Mouse (Mus musculus) left cerebral cortex, adult 9 months (tissue): ENCODE measurements at regions not wholly inside any gene's neighbourhood (a gene's known extent, or its start where the extent isn't known, plus 50 kb on each side); places are given as distances from the start of the nearest gene placed in this dataset.
A peak's percentile ranks its signal among the peaks of the same experiment; 100 is the strongest.

Experiments used
- DNase-seq, 2 experiments: peaks; one replicate each; pipeline ENCODE4 v3.0.0; 2022; ENCODE audit warnings: low spot score in 2 of 2

DNA sequence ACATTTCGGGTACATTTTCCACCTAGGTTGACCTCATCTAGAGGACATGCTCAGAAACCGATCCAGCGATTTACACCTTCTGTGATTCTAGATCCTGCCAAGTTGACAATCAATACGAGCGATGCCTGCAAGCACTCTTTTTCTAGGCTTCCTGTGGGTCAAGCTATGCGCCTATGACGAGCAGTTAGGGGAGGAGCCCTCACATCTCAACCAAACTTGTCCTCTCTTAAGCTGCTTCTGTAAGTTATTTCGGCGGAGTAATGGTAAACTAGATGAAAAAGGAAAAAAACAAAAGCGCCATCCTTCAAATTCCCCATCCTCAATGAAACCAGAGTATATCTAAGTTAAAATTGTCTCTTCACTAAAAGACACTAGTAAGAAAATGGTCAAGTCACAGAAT lies 858.5 kb downstream of the Zfp704 start:
- no peak for DNase-seq

DNA sequence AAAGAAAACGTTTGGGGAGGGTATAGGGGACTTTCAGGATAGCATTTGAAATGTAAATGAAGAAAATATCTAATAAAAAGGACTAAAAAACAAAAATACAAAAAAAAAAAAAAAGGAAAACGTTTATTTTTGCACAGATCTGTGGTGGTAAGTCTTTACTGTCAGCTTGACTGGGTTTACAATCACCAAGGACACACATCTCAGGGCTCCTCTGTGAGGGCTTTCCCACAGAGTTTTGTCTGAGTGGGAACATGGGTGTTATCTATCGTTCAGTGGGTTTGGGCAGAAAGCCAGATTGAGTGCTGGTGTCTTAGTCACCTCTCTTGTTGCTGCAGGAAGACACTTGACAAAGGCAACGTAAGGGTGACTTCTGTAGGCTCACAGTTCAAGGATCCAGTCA lies 859.0 kb downstream of the Zfp704 start:
- DNase-seq: no peak

DNA sequence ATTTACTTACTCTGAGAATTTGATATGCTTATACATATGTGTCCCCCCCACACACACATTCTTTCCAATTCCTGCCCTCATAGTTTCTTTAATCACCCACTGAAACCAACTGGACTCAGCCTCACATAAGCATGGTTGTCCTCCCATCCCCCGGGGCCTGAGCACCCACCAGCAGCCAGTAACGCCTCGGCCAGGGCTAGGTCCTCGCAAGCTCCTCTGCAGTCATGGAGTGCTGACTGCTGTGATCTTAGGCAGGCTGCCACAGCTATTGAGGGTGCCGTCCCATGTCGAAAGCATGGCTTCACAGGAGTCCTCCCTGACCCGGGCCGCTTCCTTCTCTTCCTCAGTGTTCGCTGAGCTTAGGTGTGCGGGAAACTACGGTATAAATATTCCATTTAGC lies 859.7 kb downstream of the Zfp704 start:
- no peak for DNase-seq

DNA sequence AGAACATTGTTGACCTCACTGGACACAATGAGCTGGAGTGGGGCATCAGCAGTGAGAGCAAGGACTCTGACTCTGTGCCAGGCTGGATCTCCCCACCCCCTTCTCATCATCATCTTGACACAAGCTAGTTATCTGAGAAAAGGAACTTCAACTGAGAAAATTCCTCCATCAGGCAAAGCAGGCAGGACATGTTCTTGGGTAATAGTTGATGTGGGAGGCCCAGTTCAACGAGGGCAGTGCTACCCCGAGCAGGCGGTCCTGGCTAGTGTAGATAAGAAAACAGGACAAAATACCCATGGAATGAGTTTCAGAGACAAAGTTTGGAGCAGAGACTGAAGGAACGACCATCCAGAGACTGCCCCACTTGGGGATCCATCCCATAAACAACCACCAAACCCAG lies 862.7 kb downstream of the Zfp704 start:
- DNase-seq: no peak

DNA sequence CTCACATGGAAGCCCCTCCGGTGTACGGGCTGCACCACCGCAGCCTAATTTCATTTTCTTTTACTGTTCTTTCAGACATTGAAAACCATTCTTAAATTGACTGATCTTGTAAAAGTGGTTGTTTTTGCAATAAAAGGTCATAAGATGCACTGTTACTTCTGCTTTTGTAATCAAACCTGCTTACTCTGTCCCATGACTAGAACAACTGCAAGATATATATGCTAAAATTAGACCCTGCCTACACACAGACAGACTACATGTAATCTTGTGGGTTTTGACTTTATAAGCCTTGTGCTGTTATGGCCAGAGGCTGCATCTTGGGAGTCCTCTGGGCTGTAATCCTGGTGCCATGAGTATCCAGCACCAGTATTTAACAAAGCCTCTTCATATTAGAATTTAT lies 863.2 kb downstream of the Zfp704 start:
- DNase-seq: no peak

DNA sequence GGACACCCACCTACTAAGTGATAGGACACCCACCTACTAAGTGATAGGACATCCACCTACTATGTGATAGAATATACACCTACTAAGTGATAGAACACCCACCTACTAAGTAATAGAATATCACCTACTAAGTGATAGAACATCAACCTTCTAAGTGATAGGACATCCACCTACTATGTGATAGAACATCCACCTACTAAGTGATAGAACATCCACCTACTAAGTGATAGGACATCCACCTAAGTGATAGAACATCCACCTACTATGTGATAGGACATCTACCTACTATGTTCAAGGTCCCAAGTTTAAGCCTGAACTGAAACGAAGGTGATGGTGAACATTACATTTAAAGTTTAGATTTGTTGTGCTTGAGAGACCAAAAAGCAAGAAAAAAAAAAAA lies 863.8 kb downstream of the Zfp704 start:
- no peak for DNase-seq

DNA sequence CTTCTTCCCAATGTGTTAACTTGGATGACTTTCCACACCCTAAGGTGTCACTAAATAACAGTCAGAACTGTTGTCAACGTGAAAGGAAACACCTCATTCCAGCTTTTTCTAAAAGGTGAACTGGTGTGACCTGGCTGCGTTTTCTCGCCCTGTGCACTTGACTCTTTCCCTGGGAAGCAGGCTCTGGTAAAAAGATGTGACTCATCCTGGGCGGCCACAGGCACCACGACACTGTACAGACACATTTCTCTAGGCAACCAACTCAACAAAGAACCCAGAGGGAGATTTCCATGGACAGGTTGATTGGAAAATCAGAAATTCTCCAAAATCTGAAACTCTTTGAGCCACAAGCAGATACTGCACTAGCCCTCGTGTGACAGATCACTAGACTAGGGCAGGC lies 865.0 kb downstream of the Zfp704 start:
- no peak for DNase-seq

DNA sequence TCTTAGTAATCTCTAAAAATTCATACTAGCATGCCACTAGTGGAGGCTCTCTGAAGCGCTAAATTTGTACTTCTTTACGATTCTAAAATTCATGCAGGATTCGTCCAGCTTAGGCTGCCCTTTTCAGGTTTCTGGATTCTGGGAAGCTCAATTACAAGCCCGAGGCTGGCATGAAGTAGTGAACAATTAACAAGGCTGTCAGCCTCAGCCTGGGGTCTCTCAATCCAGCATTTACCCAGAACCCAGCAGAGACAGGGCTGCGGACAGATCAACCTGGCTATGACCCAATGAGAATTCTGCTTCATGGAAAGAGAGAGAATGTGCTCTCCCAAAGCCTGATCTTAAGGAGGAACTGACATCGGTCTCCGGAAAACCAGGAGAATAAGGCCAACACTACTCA lies 866.2 kb downstream of the Zfp704 start:
- no peak for DNase-seq

DNA sequence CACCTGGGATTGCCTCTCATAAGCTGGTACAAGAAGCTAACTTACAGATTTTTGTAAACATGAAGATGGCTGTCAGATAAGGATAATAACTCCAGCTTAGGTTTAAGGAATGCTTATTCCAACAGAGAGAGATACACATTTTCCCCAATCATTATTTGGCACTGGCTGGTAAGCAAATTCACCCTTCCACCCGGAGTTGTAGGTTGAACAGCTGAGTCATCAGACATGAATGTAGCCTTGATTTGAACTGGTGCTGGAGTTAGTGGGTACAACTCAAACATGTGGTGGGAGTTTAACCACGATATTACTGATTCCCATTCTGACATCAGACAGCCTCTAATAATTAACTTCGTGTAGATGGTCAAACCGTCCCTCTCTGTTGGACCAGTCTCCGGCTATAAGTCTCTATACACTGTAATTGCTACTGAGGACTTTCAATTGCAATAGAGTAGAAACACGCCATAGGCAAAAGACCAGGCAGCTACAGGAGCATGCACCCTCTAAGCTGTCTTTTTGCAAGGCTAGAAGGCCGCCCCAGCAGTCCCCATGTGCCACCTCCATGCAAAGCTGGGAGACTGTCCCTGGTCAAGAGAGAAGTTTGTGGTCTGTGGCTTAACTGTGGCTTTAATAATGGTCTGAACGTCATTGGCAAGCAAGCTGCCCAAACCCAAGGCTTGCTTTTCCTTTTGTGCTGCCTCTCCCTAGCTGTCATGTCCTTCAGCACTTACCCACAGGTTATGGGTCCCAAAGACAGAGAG lies 868.4 kb downstream of the Zfp704 start:
- no peak for DNase-seq

DNA sequence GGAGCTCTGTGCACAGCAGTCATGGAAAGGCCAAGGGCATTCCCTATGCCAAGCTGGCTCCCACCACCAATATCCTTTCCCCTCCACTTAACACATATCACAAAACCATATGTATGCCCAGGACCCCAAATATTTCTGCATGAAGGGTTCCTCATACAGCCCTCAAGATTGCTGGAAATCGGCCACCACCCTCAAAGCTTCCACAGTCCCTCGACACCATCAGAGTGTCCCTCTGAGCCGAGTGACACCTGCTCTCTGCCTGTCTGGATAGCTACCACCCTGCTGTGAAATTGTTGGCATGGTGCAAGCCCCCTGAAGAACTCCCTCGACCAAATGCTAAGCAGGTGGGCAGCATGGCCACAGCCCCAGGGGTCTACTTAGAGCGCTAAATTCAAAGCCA lies 869.2 kb downstream of the Zfp704 start:
- DNase-seq: no peak

DNA sequence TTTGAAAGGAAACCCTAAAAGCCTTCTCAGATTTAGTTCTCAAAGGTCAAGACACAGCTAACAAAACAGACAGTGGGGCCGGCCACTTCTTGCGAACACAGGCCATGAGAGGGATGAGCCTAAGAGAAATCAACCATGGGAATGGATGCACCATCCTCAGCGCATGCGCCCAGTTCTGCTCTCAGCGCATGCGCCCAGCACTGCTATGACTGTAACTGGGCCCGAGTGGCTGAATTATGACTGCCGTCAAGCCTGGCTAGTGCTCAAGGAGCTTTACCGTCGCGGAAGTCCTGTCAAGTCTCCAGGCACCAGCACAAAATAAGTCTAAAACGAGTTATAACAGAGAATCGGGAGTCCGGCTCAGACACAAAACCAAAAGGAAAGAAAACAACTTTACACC lies 870.6 kb downstream of the Zfp704 start:
- DNase-seq: no peak

DNA sequence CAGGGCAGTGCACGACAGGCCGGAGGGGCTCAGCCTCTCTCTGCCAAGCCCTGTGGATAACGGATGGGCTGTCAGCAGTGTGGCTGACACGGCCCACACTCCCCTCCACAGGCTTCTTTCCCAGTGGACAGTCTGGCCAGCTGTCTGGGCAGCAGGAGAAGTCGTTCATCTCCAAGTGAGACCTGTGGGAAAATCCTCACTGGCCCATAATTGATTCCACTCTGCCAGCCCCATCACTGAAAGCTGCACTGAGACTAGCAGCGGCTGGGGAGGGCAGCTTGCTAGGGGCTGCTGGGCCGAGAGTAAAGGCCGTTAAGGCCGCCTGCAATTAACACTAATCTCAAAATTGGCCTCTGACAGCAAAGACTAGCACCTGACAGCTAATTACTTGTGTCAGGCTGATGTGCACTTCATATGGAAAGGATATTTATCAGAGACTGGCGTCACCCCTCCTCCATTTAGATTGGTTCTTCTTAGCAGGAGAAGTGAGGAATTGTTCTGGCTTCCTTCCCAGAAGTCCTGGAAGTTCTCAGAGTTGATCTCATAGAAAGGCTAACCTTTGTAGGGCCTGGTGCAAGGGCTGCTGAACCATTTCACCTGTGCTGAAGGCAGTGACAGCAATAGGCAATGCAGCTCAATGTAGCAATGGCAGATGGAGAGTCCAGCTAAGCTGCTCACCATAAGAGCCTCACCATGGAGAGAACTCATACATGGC lies 873.5 kb downstream of the Zfp704 start:
- no peak for DNase-seq

DNA sequence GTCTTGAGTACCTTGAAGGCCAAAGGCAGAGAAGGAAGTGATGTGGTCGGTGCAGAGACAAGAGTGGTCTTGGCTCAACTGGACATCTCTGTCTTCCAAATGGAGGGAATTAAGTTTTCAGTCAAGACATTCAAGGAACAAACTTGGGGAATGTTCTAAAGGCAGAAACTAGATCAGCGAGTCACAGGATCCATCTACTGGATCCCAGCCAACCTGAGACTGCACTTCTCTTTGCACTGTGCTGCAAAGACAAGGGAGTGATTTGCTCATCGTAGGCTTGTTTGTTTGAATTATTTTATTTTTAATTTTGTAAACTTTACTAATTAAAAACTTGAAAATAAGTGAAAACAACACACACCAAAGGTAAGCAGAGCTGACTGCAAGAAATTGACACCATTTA lies 875.8 kb downstream of the Zfp704 start:
- DNase-seq: no peak

DNA sequence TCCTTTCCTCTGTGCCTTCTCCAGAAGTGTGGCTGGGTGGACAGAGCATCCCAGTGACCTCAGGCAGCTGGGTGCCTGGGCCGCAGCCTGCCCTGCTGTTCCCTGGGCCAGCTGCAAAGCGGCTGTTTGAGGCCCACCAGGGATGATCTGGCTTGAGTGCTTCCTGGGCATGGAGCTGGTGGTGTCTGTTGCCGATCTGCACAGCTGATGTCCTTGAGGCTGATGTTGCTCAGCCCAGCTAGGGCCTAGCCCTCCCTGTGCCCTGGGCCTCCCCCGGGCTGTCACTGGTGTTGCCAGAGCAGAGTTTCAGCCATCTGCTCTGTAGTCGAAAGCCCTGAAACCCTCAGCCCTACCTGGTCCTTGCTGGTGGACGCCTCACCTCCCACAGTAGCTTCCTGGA lies 878.5 kb downstream of the Zfp704 start:
- no peak for DNase-seq

DNA sequence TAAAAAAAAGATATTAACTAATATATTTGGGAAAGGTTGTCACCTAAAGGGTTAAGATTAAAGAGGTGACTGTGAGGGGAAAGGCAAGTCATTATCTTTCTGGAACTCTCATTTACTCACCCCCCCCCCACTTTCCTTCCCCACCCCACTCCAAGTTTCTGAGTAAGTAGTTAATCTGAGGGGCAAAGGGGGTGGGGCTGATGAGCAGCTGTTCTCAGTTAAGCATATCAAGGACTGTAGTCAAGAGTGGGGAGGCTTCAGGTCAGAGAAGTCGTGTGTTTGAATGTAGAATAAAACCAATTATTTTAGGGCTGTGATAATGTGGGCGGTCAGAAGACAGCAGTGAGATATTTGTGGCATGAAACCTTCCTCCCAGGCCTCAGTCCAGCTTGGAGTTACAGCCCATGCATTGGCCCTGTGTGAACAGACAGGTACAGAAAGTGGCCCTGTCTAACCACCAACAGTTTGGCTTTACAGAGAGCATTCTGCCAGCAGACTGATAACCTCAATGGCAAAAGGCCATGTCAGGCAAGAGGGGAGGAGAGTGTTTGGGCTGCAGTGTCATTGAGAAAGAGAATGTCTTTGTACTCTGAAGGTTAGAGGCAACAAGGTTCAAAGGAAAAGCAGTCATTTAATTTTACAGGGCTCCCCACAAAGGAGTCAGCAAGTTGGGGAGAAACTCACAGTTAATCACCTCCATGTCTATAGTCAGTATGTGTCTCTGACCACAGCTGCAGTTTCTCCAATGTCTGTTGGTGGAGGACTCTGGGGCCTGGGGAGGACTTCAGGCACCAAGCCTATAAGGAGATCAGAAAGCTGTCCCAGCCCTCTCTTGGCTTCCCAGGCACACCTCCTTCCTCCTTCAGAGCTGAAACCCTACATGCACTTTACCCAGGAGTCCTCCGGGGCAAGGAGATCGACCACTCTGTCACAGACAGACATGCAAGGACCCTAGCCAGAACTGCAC lies 888.0 kb downstream of the Zfp704 start:
- no peak for DNase-seq

DNA sequence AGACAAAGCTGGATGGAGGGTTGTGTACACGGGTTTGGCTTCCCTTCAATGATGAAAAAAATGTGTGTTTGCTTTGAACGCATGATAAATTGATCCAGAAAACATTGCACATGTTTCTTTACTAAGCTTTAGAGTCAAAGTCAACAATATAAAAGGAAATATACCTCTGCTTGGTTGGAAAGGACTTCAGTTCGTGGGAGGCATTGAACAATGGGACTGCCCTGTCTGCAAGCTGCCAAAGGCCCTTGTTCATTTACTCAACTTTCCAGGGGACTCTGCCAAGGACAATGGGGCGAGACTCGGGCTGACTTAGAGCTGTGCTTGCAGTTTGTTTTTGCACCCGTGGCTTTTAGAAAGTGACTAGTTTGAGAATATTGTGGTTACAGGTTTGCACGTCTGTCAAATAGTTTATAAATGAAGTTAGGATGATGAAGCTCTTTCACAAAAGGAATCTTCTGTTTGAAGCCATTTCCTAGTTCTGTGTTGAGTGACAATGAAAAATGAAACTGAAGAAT lies 889.2 kb downstream of the Zfp704 start:
- DNase-seq: no peak

DNA sequence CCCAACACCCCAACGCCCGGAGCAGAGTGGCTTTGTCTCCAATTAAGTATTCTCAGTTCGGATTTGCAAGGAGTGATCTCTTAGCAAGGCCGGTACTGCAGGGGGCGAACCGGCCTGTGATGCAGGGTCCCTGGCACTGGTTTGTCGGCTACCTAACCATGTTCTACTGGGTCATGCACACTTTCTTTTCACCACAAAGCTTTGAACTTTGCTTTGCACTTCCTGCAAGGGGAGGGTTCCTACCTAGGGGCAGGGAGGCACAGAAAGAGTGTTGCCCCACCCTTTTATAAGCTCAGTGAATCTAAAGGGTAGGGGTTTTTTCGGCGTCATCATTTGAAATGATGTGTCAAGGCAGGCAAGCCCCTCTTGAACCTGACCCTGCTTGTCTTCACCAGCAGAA lies 891.7 kb downstream of the Zfp704 start:
- DNase-seq: no peak

DNA sequence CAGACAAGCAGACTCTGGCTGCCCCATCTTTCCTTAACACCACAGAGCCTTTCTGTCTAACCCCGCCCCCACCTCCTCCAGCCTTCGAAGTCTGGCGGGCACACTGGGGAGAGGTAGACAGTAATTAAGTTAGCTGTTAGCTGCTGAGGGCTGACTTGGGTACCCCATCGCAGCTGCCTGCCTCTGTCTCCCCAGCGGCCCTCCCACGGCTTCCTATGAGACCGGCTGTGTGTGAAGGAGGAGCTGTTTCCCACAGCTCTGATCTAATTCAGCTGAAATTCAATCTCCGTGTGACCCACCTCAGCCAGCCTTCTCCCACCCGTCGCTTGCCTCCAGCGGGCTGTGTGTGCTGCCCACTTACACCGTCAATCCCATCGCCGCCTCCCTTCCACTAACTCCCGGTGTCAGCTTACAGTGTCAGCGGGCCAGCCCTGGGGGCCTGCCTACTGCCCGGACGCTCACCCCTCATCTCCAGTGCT lies 892.5 kb downstream of the Zfp704 start:
- peak in 1 of 2 experiments; percentile 38 for DNase-seq
